Mouse (Mus musculus): ENCODE results near the gene Gsdme.

DNA sequence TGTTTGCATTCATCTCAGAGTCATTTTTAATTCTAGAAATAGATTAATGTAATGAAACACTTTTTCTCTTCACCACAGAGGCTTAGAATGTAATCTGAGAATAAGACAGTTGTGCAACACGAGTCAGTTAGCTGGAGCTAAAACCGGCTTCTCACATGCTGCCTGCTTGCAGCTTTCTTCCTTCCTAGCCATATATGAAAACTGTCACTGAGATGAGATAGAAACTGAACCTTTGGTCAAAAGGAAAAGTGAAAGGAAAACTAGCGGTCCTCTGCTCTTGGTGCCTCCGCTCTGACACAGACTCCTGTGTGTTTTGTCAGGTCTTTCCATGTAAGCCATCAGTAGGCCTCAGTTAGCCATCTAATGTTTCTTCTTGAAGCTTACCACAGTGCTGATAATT lies 75.7 kb downstream of the Gsdme start:
- TF ChIP-seq POLR2A (IDR thresholded peaks at IDR 0.05; ENCODE audit: insufficient read depth, low read length) (no peak), CTCF (IDR thresholded peaks at IDR 0.05; ENCODE audit: low read depth, low read length) (no peak)

All from ES-Bruce4 (cell line).